Mouse (Mus musculus) thymus, adult 2 months (tissue): Measurements from ENCODE around the gene Ptpn23.

ENCODE experiments used
- CTCF ChIP-seq: fragments of 200-500 bp; IDR thresholded peaks from 2 replicates; pipeline ENCODE4 v1.5.1; 2012; ENCODE audit warnings: mild to moderate bottlenecking, control low read depth, low read length, moderate library complexity, borderline replicate concordance; ENCODE audit not compliant: control insufficient read depth, poor library complexity, insufficient read depth; ENCODE audit errors: extremely low read depth
- POLR2A ChIP-seq: fragments of 200-500 bp; IDR thresholded peaks from 2 replicates; pipeline ENCODE4 v1.6.1; 2012; ENCODE audit warnings: mild to moderate bottlenecking, low read length, control low read depth, moderate library complexity; ENCODE audit not compliant: control insufficient read depth, poor library complexity, insufficient read depth; ENCODE audit errors: extremely low read depth

DNA sequence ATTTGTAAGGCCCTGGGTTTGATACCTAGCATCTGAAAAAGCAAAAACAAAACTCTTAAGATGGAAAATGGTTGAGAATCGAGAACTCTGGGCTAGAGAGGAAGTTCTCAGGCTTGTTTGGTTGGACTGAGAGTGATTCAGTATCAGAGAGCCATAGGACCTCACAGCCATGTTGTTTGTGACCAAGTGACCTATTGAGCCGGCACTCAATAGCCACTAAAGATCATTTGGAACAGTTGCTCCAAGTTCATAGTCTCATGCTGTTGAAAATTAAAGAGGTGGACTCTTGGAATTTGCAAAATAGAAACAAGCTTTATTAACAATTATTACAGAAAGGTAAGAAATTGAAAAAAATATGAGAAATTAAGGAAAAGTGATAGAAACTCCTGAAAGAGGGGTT is 56.7 kb downstream of the Ptpn23 start:
- TF ChIP-seq CTCF (no peak), POLR2A (no peak)
